Mouse (Mus musculus): ENCODE data around the gene Btbd8.
A peak's percentile ranks its signal among the peaks of the same experiment; 100 is the strongest.

The Btbd8 gene

DNA sequence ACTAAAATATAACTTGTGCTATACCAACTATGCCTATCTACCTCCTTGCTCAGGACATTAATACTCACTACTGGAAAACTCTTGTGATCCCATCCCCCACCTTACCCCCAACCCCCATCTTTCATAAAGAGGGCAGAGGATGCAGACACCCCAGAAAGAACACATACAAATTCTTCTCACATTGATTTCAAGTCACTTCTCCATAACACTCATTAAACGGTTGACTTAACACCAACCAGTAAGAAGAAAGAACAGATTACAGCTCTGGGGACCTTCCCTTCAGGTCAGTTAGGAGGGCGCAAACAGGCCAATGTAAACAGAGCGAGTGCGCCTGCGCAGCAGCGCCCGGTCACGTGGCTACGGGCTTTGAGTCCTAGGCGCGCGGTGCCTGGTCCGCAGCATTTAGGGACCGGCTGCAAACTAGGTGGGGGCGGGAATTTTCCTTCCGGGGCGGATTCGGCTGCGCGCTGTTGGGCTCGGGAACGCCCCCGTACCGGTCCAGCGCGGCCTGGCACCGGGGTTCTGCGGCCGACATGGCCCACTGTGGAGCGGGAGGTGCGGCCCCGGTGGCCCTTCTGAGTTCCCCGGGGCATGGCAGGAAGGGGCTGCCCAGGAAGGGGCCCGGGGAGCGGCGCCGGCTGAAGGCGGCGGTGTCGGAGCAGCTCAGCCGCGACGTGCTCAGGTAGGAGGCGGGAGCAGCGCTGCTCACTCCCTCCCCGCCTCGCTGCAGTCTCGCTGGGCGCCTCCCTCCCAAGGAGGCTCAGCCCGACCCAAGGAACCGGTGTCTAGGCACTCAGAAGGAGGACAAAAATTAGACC lies at the start of gene Btbd8:
Btbd8 (plus strand) TSS at position 534 of the 818 bp plus-strand sequence.
- DNase-seq (ENCODE audit: extremely low spot score) = peak; percentile 99

DNA sequence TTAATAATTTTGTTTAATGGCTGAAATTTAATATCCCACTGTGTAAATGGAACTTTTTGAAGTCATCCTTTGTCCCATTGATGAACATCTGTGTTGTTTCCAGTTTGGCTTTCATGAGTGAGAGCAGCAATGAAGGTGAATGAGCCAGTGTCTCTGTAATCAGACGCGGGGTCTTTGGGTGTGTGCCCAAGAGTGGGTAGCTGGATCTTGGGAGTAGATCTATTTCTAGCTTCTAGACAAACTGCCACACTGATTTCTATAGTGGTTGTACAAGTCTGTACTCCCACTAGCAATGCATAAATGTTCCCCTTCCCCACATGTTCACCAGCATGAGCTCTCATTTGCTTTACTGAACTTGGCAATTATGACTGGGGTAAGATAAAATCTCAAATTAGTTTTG lies 48.4 kb upstream of the Btbd8 start:
- no peak for DNase-seq (ENCODE audit: extremely low spot score)

DNA sequence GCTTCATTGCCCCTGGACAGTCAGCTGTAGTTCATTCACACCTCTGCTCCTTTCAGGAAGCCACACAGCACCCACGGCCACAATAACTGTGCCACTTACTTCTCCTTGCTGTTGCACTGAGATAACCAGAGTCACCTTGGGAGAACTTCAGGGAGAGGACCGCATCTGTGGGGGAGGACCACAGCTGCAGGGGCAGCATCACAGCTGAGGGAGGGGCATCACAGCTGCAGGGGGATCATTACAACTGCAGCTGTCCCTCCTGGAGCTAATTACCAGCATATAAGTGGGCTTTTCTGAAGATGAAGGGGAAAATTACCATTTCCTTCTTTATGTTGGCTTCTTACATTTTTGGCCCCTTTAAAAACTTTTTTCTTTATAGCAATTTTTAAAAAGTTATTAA lies 43.4 kb upstream of the Btbd8 start:
- DNase-seq (ENCODE audit: extremely low spot score) = no peak

DNA sequence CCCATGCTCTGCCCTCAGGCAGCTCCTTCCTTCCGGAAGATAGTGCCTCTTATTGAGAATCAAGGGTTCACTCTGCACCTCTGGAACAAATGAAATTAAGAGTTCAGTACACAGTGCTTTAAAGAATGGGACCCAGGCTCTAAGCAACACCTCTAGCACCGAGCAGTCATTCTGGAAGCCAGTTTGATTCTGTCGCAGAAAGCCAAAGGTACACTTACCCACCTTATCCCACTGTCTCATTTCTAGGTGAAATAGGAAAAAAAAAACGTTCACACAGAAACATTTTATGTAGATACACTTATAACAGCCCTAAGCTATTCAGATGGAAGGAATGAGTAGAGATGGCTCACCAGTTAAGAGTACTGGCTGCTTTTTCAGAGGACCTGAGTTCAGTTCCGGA lies 35.4 kb upstream of the Btbd8 start, which contains the start of gene Ephx4:
Ephx4 (plus strand) TSS at position 301 of the 400 bp plus-strand sequence.
- no peak for DNase-seq (ENCODE audit: extremely low spot score)

DNA sequence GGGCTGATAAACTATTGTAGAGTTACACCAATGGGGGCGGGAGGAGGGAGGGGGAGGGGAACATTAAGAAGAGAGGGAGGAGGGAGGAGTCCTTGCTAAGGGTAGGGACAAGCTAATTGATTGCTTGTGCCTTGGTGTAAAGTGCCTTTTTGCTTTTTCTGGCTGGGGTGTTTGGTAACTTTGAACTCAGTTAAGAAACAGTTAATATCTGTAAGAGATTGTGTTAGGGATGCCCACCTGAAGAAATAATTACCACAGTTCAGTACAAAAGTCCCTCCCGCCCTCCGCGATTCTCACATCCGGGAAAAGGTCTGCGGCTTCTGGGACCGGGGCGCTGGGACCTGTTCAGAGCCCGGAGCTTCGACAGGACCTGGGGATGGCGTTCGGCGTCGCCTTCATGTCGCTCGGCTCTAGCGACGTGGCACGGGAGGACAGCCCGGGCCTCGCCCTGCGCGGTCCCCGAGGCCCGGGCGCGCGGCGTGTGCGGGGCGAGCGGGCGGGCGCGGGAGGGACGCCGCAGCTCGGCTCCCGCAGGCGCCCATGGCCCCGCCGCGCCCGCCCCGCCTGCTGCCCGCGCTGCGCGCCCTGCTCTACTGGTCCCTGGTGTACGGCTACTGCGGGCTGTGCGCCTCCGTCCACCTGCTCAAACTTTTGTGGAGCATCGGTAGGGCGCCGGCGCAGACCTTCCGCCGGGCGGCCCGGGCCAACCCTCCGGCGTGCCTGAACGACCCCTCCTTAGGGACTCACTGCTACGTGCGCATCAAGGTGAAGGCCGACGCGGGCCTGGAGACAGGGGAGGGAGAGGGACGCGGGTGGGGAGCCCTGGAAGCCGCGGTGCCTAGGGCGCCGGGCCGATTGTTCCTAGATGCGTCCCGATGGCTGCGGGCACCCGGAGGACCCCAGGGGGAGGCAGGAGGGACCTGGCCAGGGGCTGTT lies 34.5 kb upstream of the Btbd8 start:
- DNase-seq (ENCODE audit: extremely low spot score) = peak; percentile 47

DNA sequence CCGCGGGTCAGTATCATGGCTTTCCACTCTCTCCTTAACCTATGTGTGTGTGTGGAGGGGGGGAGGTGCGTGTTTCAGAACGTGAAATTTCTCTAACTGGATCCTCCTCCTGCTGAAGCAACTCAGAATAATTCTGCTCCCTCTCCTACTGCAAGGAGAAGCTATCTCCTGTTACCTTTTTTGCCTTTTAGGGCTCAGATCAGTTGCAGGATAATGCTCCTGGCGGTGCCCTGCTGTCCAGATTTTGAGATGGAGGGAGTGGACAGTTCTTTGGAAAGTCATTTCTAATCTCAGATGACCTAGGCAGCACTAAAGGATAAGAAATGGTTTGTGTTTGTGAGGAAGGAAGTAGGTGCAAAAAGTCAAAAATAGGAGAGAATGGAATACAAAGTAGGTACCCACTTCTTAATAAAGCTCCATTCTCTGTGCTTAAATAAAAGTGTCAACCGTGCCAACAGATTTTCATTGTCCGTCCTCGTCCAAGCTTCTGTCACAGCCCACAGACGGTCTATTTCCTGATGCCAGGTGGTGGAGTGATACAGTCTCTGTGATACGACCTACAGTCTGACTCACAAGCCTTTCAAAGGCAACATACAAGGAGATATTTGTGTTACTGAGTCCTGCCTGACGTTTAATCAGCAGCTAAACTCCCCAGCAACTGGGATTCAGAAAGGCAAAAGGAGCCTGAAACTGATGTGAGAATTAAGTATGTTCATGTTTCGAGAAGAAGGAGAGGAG lies 33.7 kb upstream of the Btbd8 start:
- no peak for DNase-seq (ENCODE audit: extremely low spot score)

DNA sequence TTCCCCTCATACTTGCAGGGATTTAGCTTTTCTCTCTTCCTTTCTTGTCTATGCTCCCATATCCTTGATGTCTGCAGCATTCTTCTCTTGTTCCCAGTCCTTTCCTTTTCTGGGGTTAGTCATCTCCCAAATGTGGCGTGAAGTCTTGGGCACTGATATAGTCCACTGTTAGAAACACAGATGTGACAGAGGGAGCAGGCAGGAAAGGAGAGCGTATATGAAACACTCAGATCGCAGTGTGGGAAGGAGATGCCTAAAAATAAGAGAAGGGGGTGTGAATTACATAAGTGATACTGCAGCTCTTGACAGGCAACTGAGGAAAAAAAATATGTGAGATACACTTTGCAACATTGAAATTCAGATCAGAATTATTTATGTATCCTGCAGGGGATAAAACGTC lies 32.4 kb upstream of the Btbd8 start:
- no peak for DNase-seq (ENCODE audit: extremely low spot score)

DNA sequence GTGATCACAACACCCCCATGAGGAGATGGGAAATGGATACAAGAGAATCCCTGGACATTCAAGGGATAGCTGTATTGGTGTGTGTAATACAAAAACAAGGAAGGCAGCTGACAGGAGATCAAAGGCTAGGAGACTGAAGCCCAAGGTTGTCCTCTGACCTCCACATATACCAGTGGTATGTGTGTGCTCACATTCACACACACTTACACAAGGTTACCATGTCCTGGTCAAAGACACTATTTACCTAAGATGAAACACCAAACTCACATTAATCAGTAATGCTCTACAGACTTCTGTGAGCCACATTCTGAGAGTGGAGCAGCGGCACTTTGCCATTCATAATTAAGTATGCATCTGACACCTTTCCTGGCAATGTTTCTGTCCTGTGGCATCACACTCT lies 27.5 kb upstream of the Btbd8 start:
- no peak for DNase-seq (ENCODE audit: extremely low spot score)

DNA sequence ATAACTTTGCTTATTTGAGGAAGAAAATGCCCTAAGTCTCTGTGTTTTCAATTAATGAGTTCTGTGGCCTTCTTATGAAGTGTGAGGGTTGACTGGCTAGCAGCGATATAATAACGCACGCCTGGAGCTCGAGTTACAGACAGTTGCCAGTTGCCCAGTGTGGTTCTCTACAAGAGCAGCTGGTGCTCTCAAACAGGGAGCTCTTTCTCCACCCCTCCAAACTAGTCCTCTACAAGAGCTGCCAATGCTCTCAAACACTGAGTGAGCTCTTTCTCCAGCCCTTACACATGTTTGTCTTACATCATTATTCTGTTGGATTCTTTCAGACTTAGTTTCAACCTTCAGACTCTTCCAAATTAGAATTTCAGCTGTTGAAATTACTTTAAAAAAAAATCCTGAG lies 26.5 kb upstream of the Btbd8 start:
- DNase-seq (ENCODE audit: extremely low spot score) = no peak

DNA sequence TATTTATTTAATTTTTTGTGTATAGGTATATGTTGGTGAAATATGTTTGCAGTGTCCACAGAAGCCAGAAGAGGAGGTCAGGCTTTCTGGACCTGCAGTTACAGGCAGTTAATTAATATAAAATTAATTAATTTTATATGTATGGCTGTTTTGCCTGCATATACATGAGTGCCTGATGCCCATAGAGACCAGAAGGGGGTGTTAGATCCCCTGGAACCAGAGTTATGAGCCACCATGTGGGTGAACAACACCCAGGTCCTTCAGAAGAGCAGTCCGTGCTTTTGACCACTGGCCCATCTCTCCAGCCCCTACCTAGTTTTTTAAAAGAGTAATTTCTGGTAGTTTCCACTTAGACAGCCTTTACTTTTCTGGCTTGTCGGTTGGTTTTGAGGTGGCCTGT lies 25.5 kb upstream of the Btbd8 start:
- no peak for DNase-seq (ENCODE audit: extremely low spot score)

DNA sequence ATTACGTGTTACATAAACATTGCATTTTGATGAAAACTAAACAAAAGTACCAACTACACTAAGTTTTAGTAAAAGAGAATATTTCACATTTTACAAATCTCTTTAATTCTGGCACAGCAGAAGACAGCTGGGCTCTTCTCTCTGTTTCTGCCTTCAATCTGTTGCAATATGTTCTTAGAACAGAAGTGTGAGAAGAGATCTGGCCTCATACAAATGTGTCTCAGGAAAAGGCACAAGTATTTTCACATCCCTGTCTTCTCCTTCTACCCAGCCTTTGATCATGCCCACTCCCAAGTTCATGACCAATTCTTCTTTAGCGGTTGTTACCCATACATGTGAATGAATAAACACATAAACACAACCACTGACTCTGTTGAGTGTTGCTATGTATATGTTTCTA lies 22.7 kb upstream of the Btbd8 start:
- DNase-seq (ENCODE audit: extremely low spot score) = no peak

DNA sequence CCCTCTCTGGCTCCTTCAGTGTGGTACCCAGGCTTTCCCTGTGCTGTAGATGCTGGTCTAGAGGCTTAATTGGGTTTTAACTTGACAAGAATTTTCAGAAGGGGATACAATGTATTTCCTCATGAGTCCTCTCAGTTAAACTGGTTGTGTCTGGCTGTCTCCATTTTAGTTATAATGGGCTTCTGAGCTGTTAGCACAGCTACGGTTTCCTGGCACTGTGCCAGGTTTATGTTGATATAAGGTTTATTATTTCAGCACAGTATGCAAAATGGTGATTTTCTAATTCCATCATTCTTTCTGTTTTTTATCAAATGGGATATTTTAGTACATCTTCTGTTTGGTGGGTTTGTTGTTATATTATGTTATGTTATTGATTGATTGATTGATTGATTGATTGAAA lies 16.1 kb upstream of the Btbd8 start:
- no peak for DNase-seq (ENCODE audit: extremely low spot score)

DNA sequence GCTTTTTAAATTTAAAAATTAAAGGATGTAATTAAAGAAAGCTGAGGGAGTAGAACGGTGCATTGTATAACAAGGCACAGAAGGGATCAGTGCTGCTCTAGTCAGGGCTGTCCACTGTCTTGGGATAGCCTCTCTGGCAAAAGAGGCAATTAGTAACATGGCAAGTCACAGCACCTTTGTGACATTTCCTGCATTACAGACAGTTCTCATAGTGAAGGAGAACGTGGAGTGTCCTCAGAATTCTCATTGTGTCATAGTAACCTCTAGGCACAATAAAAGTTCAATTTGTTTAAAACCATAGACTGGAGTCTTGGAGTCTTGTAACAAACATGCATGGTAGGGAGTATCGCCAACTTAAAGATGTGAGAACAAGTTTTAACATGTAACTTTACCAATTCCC lies 6.5 kb upstream of the Btbd8 start, which contains the start of gene Lpcat2b:
Lpcat2b (plus strand) TSS at position 301 of the 400 bp plus-strand sequence.
- no peak for DNase-seq (ENCODE audit: extremely low spot score)

DNA sequence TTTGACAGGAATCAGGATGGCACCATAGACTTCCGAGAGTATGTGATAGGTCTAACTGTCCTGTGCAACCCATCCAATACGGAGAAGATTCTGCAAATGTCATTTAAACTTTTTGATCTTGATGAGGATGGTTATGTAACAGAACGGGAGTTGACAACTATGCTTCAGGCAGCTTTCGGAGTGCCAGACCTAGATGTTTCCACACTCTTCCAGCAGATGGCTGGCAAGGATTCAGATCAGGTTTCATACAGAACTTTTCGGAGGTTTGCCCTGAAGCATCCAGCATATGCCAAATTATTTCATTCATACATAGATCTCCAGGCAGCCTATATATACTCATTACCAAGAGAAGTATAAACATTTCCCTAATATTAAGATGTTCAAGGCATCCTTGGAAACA lies 3.8 kb upstream of the Btbd8 start:
- no peak for DNase-seq (ENCODE audit: extremely low spot score)

DNA sequence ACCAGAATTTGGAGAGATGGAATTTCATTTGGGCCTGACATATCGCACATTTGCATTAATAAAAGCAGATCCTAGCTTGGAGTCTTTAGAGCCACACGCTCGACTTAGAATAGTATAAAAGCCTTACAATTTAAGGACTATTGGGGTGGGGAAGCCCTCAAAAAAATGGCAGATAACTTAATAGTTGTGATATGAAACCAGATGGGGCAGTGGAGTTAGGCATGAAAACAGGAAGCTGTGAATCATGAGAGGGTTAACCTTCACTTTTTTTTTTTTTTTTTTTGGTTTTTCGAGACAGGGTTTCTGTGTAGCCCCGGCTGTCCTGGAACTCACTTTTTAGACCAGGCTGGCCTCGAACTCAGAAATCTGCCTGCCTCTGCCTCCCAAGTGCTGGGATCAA lies 1.6 kb upstream of the Btbd8 start:
- DNase-seq (ENCODE audit: extremely low spot score) = no peak

DNA sequence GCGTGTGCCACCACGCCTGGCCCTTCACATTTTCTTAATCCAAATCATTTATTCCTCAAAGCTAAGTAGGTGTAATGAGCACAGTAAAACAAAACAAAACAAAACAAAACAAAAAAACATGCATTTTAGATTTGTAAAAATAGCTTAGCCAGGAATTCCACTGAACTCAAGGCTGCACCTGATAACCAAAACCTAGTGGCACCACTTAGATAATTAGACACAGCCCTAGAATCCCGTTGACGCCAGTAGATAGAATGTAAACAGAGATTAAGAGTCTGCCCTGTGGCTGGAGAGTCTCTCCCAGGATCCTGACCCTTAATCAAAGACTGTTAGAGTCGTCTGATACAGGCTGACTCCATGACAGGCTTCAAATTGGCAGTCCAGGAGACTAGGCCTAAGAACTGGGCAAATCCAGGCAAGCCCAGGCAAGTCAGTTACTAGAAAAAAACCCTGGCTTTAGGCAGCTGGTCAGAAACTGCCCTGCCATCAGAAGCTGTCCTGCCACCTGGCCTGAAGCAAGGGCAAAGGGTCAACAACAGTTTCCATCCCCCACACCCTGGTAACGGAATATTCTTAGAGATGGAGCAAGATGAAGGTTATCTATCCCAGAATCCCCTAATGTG lies 1.1 kb upstream of the Btbd8 start:
- peak; percentile 10 for DNase-seq (ENCODE audit: extremely low spot score)

DNA sequence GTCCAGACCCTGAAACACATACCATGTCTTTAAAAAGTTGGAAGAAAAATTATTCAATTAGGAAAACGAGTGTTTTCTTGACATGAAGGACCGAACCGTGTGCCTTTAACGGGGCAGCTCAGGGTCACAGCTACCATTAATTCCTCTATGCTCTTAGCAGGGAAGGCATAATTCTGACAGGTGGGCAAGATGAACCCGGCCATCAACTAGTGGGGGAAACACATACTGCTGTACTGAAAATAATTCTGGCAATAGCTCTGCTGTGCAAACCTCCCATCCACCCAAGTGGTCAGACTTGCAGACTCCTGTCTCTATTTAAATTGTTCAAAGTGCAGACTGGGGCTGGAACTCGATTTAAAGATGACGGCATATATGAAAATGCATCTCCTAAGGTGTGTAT lies 556 bp downstream of the Btbd8 start:
- no peak for DNase-seq (ENCODE audit: extremely low spot score)

DNA sequence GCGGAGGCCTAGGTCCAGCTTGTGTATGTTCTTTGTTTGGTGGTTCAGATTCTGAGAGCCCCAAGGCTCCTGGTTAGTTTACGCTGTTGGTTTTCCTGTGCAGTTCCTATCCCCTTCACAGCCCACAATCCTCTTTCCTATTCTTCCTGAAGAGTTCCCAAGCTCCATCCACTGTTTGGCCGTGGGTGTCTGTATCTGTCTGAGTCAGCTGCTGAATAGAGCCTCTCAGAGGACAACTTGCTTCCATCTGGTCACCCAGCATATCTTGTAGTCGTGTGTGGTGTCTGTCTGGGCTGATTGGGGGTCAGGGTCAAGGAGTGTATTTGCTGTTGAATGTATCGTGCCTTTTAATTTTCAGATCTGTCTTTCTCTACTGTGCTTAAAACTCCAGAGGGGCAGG lies 4.1 kb downstream of the Btbd8 start:
- no peak for DNase-seq (ENCODE audit: extremely low spot score)

DNA sequence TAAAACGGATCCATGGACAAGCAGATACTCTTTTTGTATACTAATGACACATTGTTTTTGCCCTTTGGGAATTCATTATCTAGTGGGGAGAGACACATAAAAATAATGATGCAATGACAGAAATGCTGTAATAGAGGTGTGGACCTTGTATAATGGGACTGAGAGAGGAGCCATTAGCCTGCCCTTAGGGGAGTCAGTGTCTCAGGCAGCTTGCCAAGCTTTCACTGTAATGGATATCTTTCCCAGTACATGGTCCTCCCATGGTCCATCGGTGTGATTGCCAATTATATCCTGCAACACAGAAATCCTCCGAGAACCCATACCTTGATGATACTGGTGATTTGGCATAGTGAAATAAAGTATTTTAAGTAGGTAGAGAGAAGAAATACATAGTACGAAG lies 6.5 kb downstream of the Btbd8 start:
- no peak for DNase-seq (ENCODE audit: extremely low spot score)

DNA sequence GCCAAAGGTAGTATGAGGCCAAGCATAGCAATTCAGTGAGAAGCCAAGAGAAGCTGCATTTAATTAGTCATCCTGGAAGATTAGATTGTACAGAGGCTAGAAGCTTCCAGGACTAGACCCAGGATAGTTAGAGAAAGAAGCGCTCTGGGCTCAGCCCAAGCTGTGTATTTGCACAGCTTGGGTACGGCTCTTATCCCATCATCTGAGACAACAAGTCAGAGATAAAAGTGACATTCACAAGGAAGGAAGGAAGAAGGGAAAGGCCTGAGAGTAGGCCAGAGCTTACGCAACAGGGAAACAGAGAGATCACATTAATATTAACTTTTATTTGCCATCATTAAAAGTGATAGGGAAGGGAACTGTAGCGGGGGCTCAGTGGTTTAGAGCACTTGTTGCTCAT lies 10.2 kb downstream of the Btbd8 start:
- no peak for DNase-seq (ENCODE audit: extremely low spot score)

DNA sequence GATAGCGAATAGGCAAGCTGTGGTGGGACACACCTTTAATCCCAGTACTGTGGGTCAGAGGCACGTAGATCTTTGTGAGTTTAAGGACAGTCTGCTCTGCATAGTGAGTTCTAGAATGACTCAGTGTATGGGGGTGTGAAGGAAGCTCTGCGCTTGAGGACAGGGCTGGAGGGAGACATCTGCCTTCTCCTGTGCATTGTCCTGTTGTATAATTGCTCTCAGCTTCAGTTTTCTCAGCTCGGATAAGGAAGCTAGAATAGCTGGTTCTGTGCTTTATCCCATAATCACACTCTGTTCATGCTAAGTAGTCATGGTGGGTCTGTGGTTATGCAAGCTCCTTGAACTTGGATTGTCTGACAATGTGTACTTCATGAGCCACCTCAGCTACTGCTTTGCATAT lies 11.0 kb downstream of the Btbd8 start:
- no peak for DNase-seq (ENCODE audit: extremely low spot score)

DNA sequence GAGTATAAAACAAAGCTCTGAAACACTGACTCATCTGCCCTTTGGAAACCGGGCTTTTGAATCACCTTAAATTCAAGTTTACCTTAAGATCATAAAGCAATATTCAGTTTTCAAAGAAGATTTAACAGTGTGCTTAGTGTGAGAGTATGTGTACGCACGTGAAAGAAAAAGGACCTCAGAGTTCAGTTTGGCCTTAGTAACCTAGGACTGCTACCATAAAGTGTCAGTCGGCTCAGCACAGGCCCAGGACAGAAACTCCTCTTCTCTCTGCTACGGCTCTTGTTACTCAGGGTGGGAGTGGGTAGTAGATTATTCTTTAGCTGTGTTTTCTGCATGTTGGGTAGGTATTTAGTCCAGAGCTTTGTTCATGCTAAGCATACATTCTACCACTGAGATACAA lies 11.8 kb downstream of the Btbd8 start:
- no peak for DNase-seq (ENCODE audit: extremely low spot score)

Data from embryo, embryonic 9.5 days (tissue).